Mouse (Mus musculus) 416B (cell line): Measurements from ENCODE around the gene Cyth2.
A peak's percentile ranks its signal among the peaks of the same experiment; 100 is the strongest.

Experiments used
- DNase-seq: peaks from one replicate; pipeline ENCODE4 v3.0.0; 2011; ENCODE audit warnings: low read depth

The Cyth2 gene

DNA sequence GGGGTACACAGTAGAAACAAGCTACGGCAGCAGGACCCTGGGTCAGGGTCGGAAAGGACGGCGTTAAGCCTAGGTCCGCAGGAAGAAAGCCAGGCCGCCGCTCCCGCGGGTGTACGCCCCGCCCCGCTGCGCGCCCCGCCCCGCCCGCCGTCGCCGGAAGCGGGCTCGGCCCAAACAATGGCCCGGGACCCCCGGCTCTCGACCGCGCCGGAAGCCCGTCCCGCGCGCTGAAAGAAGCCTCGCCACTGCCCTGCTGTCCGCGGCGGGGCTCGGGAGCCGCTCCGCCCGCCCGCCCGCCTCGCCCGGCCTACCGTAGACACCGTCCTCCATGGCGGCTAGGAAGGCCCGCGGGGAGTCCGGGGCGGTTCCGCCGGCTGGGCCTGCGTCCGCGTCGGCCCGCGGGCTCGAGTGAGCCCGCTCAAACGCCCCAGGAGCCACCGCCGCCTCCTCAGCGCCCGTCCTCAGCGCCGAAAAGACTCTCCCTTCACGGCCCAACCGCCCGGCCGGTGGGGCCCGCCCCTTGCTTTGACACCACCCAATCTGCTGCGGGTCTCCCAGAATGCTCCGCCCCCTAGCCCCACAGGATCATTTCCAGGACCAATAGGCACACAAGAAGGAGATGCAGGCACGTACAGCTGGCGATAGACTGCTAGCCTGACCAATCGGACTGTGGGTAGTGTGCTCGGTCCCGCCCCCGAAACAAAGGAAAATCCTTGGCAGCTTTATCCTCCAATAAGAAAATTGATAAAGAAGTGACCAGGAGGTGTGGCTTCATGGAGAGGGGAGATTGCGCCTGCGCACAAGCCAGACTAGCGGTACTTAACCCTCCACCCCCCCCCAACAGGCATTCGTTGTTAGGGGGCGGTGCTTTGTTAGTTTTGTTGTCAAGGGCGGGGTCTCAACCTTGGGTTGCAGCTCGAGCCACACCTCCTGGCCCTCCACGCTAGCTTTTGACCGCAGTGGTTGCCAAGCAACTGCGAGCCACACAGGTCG is at the start of gene Cyth2:
Cyth2 (minus strand) TSS at position 795 of the 993 bp plus-strand sequence.
- DNase-seq, result peak; percentile 100

DNA sequence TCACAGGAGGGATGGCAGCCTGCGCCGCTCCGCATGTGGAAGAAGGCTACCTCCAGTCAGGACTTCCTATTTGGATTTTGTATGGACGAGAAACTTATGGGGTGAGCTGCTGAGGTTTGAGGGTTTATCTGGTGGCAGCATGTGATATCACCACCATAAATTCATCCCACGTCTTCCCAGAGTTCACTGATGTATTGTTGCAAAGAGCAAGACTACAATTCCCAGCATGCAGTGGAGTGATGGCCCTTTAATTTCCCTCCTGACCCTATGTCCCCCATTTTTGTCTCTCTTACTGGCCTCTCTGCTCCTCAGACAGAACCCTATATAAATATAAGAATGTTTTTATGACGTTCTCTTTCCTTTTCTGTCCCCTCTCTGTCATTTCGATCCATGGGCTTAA is 48.4 kb upstream of the Cyth2 start:
- no peak for DNase-seq

DNA sequence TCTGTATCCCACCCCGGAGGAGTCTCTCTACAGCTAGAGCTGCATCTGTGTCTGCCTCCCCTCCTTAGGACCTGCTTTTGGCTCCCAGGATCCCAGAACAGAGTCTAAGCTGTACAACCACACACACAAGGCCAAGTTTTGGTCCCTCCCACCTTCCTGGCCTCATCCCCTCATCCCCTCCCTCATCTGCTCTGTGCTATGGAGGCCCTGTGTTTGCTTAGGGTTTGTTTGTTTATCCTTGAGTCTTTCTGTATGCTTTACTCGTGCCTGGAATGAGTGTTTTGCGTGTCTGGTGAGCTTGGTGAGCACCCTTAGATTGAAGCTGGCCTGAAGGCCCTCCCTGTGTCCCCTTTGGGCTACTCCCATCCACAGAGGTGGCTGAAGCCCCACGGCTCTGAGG is 44.6 kb upstream of the Cyth2 start:
- no peak for DNase-seq

DNA sequence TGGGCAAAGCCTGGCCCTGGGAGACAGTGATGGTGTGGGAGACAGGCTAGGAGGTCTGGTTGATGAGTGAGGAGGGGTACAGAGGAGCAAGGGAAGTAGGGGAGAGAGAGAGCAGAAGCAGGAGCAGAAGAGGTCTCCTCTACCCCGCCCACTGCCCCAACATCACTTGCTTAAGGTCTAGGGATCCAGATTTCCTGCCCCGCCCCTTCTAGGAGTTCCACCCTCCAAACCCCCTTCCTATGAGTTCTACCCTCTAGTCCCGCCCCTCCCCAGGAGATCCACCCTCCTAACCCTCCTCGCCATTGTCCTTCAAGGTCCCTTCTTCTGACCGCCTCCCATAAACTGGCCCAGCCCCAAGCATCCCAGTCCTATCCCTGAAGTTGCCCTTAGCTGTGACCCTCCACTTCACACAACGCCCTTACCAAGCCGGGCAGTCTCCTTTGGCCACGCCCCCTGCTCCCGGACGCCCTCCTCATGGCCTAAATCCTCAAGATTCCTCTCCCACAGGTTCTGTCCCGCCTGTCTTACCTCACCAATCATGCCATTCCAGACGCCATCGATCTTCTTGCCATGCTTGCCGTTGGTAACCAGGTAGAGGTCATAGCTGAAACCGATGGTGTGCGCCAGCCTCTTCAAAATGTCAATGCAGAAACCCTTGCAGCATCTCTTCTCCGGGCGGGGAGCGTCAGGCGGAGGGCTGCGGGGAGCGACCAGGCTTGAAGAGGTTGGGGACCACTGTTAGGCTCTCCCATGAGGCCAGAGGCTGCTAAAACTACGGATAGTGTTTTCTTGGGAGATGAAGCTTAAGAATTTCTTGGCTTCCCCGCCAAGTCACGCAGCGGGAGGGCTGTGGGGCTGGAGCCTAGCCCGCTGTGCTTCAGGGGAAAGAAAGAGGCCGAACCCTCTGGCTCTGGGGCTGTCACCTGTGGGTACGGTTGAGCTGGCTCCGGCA is 42.8 kb upstream of the Cyth2 start:
- DNase-seq, result no peak

DNA sequence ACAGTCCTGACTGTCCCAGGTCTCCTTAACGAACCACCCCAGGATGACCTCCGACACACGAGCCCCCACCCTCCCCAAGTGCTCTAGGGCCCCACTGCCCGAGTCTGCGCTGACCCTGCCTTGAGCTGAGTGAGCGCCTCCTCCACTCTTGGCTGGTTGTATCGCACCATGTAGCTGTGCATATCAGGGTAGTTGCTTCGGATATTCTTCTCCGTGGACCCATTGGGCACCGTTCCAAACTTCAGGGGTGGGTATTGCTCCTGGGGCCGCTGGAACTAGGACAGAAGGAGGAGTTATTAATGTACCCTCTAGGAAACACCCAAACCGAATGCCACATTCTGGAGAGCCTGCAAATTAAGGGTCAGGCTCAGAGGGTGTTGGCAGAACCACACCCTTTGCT is 38.7 kb upstream of the Cyth2 start:
- DNase-seq, result no peak

DNA sequence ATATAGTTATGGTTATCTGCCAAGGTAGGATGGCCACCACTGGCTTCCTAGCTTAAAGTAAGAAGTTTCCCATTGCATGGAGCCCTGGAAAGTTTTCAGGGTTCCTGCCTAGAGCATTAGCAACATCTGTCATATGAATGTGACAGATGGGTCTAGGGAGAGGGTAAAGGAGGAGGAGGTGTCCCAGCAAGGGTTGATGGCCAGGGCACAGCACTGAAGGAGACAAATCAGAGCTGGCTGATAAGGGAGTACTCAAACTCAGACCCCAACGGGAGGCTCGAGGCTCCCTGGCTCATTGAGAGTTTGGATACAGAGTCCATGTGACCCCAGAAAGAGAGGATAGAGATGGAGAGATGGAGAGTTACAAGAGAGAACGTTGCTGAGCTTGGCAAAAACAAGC is 36.3 kb upstream of the Cyth2 start:
- no peak for DNase-seq

DNA sequence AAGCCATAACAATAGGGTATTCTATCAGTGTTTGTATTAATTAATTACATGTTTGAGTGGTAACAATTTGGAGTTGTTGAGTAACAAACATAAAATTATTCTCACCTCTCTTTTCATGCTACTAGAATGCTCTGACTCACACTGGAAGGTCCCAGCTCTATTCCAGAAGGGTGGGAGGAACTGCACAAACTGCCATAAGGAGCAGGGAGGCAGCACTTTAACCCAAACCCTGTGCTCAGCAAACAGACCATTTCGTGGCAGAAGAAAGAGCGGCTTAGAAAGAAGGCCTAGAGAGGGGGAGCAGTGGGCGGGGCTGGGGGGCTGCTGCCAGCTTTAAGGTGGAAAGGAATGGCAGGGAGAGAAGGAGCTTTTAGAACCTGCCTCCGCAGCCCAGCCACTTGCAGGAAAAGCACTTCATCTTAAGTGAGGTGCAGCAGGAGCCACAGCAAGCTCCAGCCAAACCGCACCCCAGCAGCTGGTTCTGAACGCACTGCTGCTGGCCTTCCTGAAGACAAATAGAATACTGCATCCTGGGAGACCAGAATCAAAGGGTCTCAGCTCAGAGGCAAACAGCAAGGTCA is 34.2 kb upstream of the Cyth2 start:
- no peak for DNase-seq

DNA sequence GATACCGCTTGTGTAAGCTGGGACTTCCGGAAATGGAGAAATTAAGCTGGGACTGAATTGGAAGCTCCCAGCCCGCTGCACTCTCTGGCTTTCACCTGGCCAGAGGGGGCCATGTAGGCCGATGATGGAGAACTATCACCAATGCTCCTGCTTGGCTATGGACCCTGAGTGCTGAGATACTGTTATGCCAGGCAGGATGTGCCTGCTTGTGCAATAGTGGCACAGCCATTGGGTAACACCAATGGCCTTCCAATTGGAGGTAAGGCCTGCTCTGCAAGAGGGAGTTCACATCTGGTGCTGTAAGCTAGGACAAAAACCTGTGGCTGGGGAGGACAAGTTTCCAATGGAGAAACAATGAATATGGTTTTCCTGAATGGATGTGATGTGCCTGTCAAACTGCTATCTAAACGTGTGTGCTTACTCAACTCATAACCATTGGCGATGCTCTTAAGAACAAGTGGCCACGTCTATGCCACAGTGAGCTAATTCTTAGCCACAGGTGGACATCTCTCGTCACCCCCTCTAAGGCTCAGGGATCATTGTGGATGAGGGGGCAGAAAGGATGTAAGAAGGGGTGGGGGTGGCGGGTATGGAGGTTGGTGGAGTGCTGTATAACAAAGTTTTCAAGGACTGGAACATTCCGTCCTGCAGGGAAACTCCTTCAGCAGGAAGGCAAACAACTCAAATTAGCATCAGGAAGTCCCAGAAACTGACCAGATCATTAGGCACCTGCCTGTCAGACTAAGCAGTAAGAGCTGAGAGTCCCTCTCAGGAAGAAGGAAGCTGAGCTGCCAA is 28.8 kb upstream of the Cyth2 start:
- DNase-seq, result no peak

DNA sequence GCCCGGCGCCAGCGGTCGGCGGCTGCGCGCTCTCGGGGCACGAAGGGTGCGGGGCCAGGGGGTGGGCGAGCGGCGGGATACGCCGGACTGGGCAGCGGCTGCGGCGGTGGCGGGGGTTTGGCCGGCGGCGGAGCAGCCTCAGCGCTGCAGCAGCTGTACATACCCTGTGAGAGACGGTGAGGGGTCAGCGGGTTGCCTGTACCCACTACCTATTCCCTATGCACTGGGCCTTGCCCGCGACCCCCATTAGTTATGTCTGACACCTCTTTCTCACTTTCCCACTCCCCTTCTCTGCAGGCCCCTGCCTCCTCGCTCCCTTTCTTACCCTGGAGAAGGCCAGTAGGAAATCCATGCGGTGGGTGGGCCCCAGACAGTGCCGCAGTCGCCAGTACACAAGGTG is 19.5 kb upstream of the Cyth2 start:
- DNase-seq, result no peak

DNA sequence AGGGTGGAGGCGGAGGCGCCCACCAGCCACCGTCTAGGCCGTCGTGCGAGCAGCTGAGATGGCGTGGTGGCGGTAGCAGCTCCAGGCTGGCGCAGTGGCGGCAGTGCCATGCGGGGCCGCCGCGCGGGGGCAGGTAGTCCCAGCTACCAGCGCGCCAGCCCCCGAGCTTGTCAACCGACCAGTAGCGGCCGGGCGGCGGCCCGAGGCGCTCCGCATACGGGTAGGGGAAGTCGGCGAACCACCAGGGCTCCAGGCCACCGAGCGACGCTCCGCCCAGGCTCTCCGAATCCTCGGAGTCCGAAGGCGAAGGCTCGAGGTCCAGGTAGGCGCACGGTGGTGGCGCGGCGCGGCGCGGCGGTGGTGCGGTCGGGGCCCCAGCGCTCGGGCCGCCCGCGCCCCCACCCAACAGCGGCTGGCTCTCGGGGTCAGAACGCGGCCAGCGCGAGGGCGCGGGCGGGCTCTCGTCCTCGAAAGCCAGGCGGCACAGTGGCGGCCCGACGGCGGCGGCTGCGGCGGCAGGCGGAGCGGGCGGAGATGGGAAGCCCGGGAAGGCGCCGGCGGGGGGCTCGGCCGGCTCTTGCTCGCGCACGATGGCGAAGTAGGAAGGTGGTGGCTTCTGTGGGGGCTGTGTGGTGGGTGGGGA is 18.9 kb upstream of the Cyth2 start:
- no peak for DNase-seq

DNA sequence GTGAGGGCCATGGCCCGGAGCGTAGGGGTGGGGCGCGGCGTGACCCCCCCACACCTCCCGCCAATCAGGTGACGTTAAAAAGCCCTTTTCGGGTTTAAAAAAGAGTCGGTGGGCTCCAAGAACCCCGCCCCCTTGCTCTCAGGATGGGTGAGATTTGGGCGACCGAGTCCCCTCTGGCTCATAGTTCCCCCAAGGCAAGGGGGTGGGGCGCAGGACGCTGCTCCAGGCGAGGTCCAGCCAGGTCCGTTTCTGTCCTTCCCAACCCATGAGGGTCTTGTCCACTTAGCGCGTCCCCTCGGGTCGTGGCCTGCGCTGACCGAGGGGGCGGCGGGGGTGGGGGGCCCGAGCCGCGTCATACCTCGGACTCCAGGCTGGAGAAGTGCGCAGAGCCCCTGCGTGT is 18.0 kb upstream of the Cyth2 start:
- DNase-seq, result no peak

DNA sequence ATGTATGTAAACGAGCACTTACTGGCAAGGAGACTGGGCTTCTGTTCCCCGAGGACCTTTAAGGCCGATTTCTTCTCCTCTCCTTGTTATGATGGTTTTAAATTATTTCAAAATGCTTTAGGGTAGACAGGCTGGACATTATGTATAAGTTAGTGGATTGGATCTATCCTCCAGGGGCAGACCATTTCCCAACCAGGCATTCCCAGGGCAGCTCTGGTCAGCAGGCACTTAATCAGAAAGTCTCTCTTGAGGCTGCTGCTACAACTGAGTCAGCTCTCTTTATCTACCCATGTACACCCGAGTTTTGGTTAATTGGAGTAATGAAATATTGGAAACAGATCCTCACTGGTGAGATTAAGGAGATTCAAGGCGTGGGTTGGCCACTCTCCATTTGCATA is 16.7 kb upstream of the Cyth2 start:
- DNase-seq, result no peak

DNA sequence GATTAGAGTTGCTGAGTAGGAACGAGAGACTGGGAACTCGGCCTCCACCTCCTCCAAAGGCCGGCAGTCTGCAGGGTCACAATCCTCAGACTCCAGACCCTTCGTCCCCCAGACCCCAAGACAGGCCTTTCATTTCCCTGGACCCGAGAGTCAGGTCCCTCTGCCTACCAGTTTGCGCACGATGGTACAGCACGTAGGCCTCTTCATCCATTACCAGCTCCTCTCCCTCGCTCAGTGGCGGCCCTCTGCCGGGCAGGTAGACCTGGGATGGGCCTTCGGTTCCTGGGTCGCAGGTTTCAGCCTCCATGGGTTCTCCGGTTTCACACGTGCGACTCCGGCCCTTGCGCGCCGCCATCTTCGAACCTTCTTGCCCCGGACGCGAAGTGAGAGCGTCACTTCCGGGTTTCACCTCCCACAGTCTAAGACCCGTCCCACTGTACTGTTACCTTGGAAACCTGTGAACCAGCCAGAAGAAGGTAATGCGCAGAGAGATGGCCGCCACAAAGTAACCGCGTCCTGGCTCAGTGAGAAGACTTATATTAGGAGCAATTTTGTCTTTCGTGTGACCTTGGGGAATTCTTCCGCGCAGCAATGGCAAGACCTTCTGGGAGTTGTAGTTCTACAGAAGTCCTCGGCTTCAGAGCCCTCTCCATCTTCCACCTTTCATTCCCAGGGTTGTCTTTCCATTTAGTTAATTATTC is 16.2 kb upstream of the Cyth2 start, which contains the start of gene Grwd1:
Grwd1 (minus strand) TSS at position 518 of the 701 bp plus-strand sequence.
- peak; percentile 94 for DNase-seq

DNA sequence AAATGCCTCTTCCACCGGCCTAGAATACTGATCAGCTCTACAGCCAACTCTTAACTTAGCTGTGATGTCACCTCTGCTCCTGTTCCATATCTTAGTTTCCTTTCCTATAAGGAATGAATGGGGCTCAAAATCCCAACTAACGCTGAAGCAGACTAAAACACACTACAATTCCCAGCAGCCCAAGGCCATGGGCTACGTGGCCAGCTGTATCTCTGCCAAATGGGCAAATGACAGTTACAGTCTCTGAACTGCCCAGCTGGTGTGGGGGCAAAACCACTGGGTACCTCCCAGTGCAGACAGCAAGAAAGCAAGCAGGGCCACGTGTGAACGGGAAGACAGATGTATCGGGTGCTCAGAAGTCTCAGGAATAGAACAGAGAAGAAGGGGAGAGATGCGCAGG is 12.2 kb upstream of the Cyth2 start:
- DNase-seq, result no peak

DNA sequence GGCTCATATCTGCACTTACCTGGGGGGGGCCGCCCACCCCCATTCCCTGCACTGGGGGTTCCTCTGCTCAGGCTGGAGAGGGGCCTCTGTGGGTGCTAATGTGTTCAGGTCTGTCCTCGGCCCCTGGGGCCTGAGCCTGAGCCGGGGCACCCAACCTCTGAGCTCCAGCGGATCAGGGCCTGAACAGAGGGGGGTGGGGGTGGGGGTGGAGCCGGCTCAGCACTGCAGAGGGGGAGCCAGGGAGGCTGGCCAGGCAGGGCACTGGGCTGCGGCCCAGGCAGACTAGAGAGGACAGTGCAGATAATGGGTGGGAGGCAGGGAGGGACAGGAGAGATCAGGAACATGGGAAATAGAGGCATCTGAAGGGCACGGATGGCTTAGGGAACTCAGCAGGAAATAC is 10.2 kb upstream of the Cyth2 start, which contains the start of gene Kcnj14:
Kcnj14 (minus strand) TSS at position 185 of the 400 bp plus-strand sequence.
- no peak for DNase-seq

DNA sequence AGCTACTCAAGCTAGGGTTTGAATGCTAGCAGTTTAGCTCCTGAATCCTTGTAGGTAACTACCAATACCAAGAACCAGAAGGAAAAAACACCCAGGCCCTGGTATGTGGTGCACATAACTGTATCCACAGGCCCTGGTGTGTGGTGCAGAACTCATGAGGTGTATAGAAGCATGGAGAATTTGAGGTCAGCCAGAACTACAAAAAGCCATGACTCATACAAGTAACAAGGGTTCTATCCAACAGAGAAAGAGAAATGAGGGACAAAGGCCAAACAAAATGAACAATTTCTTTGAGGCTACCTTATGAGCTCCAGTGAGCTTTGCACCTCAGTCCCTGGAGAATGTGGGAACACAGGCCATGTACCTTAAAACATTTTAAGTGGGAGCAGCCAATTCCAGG is 6.5 kb upstream of the Cyth2 start:
- no peak for DNase-seq

DNA sequence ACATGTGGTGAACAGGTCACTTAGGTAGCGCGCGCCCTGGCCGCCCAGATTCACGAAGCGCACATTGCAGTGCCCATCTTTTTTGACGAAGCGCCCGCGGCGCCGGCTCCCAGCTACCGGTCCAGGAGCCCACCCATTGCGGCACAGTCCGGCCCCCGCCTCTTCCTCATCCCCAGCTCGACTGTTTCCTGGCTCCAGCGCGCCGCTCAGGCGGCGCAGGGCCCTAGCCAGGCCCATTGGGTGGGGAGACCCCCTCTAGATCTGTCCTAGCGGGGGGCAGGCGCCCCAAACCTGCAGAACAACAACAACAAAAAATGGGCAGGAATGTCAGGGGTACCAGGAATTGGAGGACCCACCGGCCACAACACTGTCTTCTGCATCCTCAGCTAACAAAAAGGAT is 5.5 kb upstream of the Cyth2 start:
- no peak for DNase-seq

DNA sequence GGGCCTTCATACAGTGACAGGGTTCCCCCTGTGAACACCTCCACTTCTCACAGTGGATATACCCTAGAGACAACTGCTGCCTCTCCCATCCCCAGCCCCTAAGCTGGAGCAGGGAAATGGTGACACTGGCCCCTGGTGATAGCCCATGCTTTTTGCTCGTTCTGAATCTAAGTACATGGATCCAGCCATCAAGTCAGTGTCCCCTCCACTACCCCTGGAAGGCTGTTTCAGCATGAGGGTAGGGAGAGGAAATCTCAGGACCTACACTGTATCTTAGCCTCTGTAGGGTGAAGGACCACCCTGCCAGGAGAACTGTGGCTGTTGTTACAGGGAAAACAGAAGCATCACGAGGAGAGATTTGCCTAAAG is 1.6 kb upstream of the Cyth2 start:
- DNase-seq, result no peak

DNA sequence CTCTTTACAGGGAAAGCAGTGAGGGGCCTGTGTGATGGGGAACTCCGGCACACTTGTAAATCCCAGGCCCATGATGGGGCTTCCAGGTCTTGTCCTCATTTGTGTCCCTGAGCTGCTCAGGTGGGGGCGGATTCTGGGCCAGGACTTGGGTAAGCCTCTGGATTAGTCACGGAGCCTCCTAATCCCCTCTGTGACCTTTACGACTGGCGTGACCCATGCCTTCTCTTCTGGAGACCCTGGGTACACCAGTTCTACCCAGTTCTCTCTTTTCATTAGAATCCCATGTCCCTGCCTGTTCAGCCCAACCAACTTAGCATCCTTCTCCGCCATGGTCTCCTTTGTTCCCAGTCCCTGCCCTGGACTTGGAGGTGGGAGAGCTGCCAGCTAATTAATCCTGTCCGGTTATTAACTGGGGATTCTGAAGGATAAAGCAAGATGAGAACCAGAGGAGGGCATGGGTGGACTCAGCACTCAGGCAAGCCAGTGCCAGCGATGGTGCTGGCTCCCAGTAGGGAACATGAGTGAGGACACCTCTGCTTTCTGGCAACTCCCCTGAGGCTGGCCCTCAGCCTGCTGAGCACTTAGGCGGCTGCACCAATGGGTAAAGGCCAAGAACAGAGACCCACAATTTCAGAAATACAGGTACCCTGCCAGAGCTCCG is 1.1 kb upstream of the Cyth2 start:
- DNase-seq, result no peak

DNA sequence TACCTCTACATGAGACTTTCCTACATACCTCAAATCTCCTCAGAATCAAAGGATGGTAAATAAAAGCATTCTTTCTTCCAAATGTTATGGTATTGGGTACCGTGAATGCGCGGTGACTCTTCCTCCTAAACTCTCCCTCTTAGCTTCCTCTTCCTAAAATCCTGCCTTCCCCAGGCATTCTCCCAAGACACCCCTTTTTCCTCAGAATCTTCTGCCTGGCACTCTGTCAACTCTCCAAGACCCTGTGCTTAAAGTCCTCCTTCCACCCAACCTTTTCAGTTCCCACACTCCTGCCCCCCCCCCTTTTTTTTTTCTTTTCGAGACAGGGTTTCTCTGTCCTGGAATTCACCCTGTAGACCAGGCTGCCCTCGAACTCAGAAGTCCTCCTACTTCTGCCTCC is 460 bp upstream of the Cyth2 start:
- DNase-seq, result no peak
